Mouse (Mus musculus) midbrain, embryonic 13.5 days (tissue): ENCODE results near the gene Tbkbp1. TPM values are rescaled to one million over a fixed set of nuclear protein-coding genes. Genes with fewer than 3 reads are reported as not detected.

Source experiments
- ATAC-seq: fragments of 200-750 bp; cut with Nextera tagmentation; 2 replicates; pipeline ENCODE4 v1.8.0; 2017; ENCODE audit warnings: mild to moderate bottlenecking, moderate TSS enrichment, moderate library complexity
- H3K27ac ChIP-seq: fragments of 300-500 bp; sonication (generic); 2 replicates; pipeline ENCODE4 v1.5.1; 2015; ENCODE audit warnings: inconsistent platforms, mild to moderate bottlenecking, moderate library complexity
- H3K27me3 ChIP-seq: fragments of 300-500 bp; sonication (generic); 2 replicates; pipeline ENCODE4 v1.6.1; 2015; ENCODE audit warnings: mild to moderate bottlenecking, inconsistent platforms
- H3K36me3 ChIP-seq: fragments of 300-500 bp; sonication (generic); 2 replicates; pipeline ENCODE4 v1.6.1; 2015; ENCODE audit warnings: mild to moderate bottlenecking, inconsistent platforms
- H3K4me1 ChIP-seq: fragments of 300-500 bp; sonication (generic); replicated peaks from 2 replicates; pipeline ENCODE4 v1.6.1; 2015; ENCODE audit warnings: inconsistent platforms
- H3K4me2 ChIP-seq: fragments of 300-500 bp; sonication (generic); replicated peaks from 2 replicates; pipeline ENCODE4 v1.6.1; 2015; ENCODE audit warnings: moderate library complexity, mild to moderate bottlenecking, inconsistent platforms
- H3K4me3 ChIP-seq: fragments of 300-500 bp; sonication (generic); replicated peaks from 2 replicates; pipeline ENCODE4 v1.5.1; 2015; ENCODE audit warnings: mild to moderate bottlenecking, inconsistent platforms
- H3K9ac ChIP-seq: fragments of 300-500 bp; sonication (generic); replicated peaks from 2 replicates; pipeline ENCODE4 v1.6.1; 2015; ENCODE audit warnings: mild to moderate bottlenecking, inconsistent platforms
- H3K9me3 ChIP-seq: fragments of 300-500 bp; sonication (generic); 2 replicates; pipeline ENCODE4 v1.6.1; 2016; ENCODE audit warnings: mild to moderate bottlenecking, inconsistent platforms
- WGBS: fragments of 180-500 bp; shearing (Covaris S2); methylation state at CpG from one replicate; pipeline ENCODE4 v1.1.7; 2015; 5-methylcytosine and 5-hydroxymethylcytosine counted together
- polyA plus RNA-seq: library from polyadenylated mRNA; unstranded; fragments of >200 nt; fragmentation: Nextera tagmentation; extraction: Ambion mirVana; gene quantifications from 2 replicates; pipeline ENCODE4 v1.2.1, GENCODE M21; 2015

Gene Tbkbp1
- polyA plus RNA-seq, 1 experiment from 2014 or later: 6.7 TPM

DNA sequence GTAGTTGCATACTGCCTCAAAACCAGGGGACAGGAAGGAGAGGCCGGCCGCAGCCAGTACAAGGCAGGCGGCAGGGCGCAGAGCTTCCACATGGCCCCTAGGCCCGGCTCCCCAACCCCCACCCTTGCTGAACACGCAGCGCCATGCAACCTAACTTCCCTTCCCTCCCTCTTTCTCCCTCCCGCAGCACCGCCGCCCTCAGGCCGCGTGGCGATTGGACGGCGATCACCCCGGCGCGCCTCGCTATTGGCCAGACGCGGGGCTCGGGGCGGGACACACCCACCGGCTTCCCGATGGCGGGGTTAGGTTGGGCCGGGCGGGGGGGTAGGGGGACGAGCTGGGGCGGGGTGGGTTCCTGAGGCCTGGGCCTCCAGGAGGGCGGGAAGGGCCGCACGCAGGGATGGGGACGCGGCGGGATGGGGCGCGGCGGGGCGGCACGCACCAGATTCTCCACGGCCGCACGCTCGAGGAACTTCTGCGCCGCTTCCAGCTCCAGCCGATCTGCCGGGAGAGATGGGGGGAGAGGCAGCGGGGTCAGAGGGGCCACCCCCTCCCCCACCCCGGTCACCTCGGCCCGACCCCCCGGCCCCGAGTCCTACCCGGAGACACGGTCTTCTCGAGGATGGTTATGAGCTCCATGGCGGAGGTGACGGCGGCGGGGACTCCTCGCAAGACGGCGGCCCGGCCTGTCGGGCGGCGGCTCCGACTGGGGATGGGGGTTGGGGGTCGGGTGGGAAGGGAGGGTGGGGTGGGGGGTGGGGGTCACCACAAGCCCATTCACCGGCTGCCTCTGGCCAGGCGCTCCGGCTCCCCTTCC is 35.9 kb upstream of the Tbkbp1 start:
- peak overlapping the region; percentile 75 for H3K4me2 ChIP-seq
- H3K27me3 ChIP-seq: no peaks in the 10 kb centered on the region
- peaks cover 30% of the 10 kb centered on the region for H3K36me3 ChIP-seq
- peak; percentile 69 for ATAC-seq
- peak overlapping the region; percentile 89 for H3K9ac ChIP-seq
- H3K4me3 ChIP-seq: peak overlapping the region; percentile 95
- under 1% methylated on average over 41 of the region's 74 CpGs for WGBS
- H3K27ac ChIP-seq: peak overlapping the region; percentile 98
- no peaks in the 10 kb centered on the region for H3K9me3 ChIP-seq
- H3K4me1 ChIP-seq: peaks cover 44% of the 10 kb centered on the region

DNA sequence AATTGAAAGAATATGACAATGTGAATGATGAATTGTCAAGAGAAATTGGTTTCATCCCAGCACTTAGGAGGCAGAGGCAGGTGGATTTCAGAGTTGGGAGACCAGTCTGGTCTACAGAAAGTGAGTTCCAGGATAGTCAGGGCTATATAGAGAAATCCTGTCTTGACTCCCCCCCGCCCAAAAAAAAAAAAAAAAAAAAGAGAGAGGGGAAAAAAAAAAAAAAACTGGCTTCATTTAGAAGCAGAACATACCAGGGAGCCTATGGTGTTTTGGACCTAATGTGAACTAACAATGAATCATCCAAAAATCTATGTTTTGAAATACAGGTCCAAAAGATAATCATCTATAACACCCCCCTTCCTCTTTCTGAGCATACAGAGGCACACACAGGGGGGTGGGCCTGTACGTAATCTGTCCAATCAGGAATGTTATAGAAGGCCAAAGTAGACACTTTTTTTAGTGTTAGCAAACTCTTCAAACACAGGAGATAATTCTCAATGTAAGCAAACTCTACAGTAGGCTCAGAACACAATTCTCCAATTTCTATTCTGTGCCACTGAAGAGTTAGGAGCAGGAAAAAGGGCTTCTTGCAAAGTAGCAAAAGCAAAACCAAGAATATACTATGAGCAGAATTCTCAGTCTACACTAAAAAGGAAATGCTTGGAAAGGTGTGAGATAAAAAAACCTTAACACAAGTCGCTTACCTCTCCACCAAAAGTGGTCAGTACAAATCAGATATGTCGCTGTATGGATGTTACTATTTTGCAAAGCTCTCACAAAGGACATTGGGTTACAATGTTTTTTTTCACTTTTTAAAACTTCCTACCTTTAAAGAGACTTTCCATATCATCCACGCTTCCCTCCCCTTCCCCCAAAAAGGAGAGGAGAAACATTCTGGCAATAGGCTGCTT is 34.7 kb upstream of the Tbkbp1 start:
- Histone ChIP-seq H3K4me2 (peak overlapping the region; percentile 75), H3K27ac (no peak overlapping the region), H3K36me3 (peaks cover 42% of the 10 kb centered on the region), H3K4me1 (peaks cover 44% of the 10 kb centered on the region), H3K27me3 (no peaks in the 10 kb centered on the region), H3K4me3 (peak overlapping the region; percentile 95), H3K9me3 (no peaks in the 10 kb centered on the region), H3K9ac (peak overlapping the region; percentile 67; the same call in 1 of the 2 replicates)
- WGBS: 65% methylated on average over 5 of the region's 5 CpGs
- ATAC-seq: no peak

DNA sequence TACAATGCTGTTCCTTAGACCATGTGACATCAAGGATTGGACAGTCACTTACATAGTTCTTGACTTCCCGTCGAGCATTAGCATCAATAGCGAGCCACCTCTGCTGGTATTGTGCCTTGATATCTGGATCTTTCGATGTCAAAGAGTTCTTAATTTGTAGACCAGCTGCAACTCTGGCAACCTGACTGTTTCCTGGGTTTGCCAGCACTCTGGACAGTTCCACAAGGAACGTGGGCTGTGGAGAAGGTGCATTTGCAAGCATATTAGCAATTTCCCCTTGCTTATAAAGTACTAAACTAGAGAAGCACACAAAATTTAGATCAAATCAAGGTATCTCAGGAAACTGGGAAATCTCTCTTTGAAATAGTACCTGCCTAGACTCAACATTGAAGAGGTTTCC is 33.6 kb upstream of the Tbkbp1 start:
- H3K36me3 ChIP-seq: peaks cover 52% of the 10 kb centered on the region
- WGBS: 82% methylated on average over 5 of the region's 5 CpGs

DNA sequence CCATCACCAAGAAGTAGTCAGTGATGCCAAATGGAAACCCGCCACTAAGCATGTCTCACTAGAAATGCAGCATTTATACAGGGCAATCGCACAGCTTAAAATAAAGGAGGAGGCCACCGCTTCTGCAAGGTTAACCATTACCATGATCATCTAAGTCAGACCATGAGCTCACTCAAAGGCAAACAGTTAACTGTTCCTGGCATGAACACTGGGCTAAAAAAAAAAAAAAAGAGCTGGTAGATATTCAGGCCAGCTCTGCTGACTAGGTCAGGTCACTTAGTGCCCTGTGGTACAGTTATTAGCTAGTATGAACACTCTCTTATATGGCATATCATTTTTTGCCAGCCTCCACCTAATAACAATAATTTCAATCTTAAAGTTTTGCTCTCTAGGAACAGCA is 31.2 kb upstream of the Tbkbp1 start:
- H3K4me2 ChIP-seq: no peak overlapping the region
- H3K27me3 ChIP-seq: no peaks in the 10 kb centered on the region
- no peak overlapping the region for H3K4me3 ChIP-seq
- no peak overlapping the region for H3K27ac ChIP-seq
- ATAC-seq: no peak
- H3K9me3 ChIP-seq: no peaks in the 10 kb centered on the region
- 97% methylated on average over 3 of the region's 3 CpGs for WGBS
- H3K4me1 ChIP-seq: peaks cover 32% of the 10 kb centered on the region
- peaks cover 74% of the 10 kb centered on the region for H3K36me3 ChIP-seq
- no peak overlapping the region for H3K9ac ChIP-seq

More for the DNA sequence above, 33.6 kb upstream of the Tbkbp1 start:
- no peak for ATAC-seq
- H3K27me3 ChIP-seq: no peaks in the 10 kb centered on the region
- no peaks in the 10 kb centered on the region for H3K9me3 ChIP-seq
- no peak overlapping the region for H3K4me2 ChIP-seq
- H3K4me1 ChIP-seq: peaks cover 44% of the 10 kb centered on the region
- no peak overlapping the region for H3K4me3 ChIP-seq
- H3K9ac ChIP-seq: no peak overlapping the region
- no peak overlapping the region for H3K27ac ChIP-seq

DNA sequence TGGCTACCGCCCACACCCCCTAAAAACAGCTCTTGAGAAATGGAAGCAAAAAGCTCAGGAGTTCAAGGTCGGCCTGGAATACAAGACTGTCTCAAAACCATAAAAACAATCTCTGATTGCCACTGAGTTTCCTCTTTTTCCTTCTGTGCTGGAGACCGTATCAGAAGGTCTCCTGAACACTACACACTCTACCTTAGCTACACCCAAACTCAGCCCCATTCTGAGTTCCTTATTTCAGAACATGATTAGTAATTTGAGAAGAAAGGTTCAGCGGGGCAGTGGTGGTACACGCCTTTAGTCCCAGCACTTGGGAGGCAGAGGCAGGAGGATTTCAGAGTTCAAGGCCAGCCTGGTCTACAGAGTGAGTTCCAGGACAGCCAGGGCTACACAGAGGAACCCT is 29.8 kb upstream of the Tbkbp1 start:
- 91% methylated on average over 5 of the region's 5 CpGs for WGBS
- H3K27ac ChIP-seq: no peak overlapping the region
- H3K4me1 ChIP-seq: peaks cover 26% of the 10 kb centered on the region
- H3K4me3 ChIP-seq: no peak overlapping the region
- ATAC-seq: no peak
- H3K4me2 ChIP-seq: no peak overlapping the region
- no peaks in the 10 kb centered on the region for H3K9me3 ChIP-seq
- no peak overlapping the region for H3K9ac ChIP-seq
- peaks cover 88% of the 10 kb centered on the region for H3K36me3 ChIP-seq
- H3K27me3 ChIP-seq: no peaks in the 10 kb centered on the region

DNA sequence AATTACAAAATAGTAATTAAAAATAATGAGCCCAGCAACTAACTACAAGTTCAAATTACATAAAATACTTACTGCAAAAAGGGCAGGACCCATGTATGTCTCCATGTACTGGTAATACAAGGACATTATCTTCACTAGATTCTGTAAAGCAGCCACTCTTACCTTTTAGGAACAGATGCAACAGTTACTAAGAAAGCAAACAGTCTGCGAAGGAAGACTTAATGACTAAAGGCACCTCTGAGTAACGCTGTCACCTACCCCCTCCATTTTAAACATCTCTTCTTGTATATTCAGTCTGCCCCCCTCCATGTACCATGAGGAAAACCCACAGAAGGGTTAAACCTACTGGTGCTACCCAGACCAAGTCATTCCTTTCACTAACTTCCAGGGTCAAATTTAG is 26.9 kb upstream of the Tbkbp1 start:
- H3K4me1 ChIP-seq: 0 out of 2 replicates have a peak, but pooled peaks cover 2% of the 10 kb centered on the region
- H3K9me3 ChIP-seq: no peaks in the 10 kb centered on the region
- WGBS: 95% methylated on average over 2 of the region's 2 CpGs
- peaks cover 96% of the 10 kb centered on the region for H3K36me3 ChIP-seq
- no peak overlapping the region for H3K27ac ChIP-seq
- H3K27me3 ChIP-seq: no peaks in the 10 kb centered on the region
- no peak overlapping the region for H3K4me3 ChIP-seq
- H3K9ac ChIP-seq: no peak overlapping the region
- no peak for ATAC-seq
- no peak overlapping the region for H3K4me2 ChIP-seq

DNA sequence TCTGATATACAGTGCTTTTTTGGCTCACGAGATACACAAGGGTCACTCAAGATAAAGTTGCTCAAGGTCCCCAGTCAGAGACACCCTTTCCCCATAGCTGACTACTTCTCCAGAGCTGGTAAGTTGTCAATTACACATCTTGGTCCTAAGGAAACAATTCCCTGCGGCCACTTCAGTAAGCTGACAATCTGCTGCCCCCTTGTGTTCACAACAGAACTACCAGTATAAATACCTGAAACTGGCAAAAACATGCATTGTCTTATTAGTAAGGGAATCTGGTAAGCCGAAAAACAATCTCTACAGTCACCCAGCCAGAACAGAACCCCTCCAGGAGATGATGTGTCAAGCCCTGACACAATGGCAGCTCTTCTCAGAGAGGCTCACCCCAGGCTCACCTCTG is 25.6 kb upstream of the Tbkbp1 start:
- no peak overlapping the region for H3K4me2 ChIP-seq
- no peaks in the 10 kb centered on the region for H3K4me1 ChIP-seq
- 49% methylated on average over 3 of the region's 3 CpGs for WGBS
- H3K27me3 ChIP-seq: no peaks in the 10 kb centered on the region
- H3K27ac ChIP-seq: no peak overlapping the region
- H3K36me3 ChIP-seq: peaks cover 95% of the 10 kb centered on the region
- H3K9ac ChIP-seq: no peak overlapping the region
- ATAC-seq: no peak
- no peak overlapping the region for H3K4me3 ChIP-seq
- no peaks in the 10 kb centered on the region for H3K9me3 ChIP-seq

DNA sequence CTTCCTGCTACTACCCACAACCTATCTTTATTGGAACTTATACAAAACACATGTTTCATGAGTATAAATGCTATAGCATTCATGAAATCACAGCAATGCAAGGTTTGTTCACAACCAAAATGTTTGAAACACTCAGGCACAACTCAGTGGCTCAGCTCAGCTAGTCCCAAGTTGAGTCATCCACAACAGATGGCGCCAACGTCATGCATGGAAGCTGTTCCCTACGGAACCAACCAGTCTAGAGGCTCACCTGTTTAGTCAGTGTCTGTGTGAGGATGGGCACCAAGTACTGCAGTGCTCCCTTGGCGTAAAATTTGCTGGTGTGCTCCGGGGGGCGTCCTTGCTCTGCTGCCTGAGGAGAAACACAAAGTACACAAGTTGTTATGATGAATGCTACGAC is 24.2 kb upstream of the Tbkbp1 start:
- H3K4me2 ChIP-seq: no peak overlapping the region
- H3K4me1 ChIP-seq: no peaks in the 10 kb centered on the region
- WGBS: 92% methylated on average over 7 of the region's 7 CpGs
- no peaks in the 10 kb centered on the region for H3K9me3 ChIP-seq
- no peaks in the 10 kb centered on the region for H3K27me3 ChIP-seq
- no peak overlapping the region for H3K27ac ChIP-seq
- no peak overlapping the region for H3K9ac ChIP-seq
- peaks cover 95% of the 10 kb centered on the region for H3K36me3 ChIP-seq
- no peak for ATAC-seq
- no peak overlapping the region for H3K4me3 ChIP-seq

DNA sequence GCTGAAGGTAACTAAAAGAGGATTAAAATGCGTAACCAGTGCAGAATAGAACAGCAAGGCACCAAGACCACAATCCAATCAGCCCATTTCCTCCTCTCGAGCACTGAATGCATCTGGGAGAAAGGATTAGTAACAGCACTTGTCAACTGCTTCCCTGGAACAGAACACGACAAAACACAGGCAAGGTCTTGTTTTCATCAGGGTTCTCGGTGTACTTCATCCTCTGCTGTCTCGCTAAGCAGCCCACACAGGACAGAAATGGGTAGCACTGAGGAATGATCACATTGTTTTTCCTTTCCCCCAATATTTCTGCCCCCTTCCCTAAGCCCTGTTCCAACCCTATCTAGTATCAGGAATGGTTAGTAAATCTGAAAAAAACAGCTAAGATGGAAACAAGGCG is 9.0 kb upstream of the Tbkbp1 start:
- Histone ChIP-seq H3K9ac (no peak overlapping the region), H3K27ac (no peak overlapping the region)

DNA sequence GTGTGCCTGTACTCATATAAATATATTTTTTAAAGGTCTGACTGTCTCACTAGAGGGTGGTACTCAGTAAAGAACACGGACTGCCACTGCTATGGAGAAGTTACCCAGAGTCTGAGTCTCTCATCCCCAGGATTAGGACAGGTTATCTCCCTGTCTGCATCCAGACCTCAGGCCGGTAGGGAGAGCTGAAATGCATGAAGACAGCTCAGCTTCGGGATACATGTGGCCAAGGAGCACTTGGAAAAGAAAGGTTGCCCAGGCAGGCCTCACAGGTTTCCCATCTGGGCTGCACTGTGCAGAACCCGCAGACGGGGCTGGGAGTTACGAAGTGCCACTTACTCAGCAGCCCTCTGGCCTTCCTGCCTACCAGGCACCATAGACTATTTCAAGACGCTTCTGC is 5.7 kb upstream of the Tbkbp1 start:
- peaks cover 22% of the 10 kb centered on the region for H3K4me1 ChIP-seq
- no peak overlapping the region for H3K27ac ChIP-seq
- no peak overlapping the region for H3K4me3 ChIP-seq
- H3K36me3 ChIP-seq: peaks cover 72% of the 10 kb centered on the region
- no peak overlapping the region for H3K9ac ChIP-seq
- no peak for ATAC-seq
- no peak overlapping the region for H3K4me2 ChIP-seq
- H3K9me3 ChIP-seq: no peaks in the 10 kb centered on the region
- WGBS: 83% methylated on average over 7 of the region's 7 CpGs
- H3K27me3 ChIP-seq: no peaks in the 10 kb centered on the region

More for the DNA sequence above, 9.0 kb upstream of the Tbkbp1 start:
- H3K27me3 ChIP-seq: no peaks in the 10 kb centered on the region
- WGBS: 40% methylated on average over 6 of the region's 6 CpGs
- H3K4me2 ChIP-seq: no peak overlapping the region
- no peaks in the 10 kb centered on the region for H3K9me3 ChIP-seq
- 0 out of 2 replicates have a peak, but pooled peaks cover 11% of the 10 kb centered on the region for H3K4me1 ChIP-seq
- ATAC-seq: no peak
- no peak overlapping the region for H3K4me3 ChIP-seq
- H3K36me3 ChIP-seq: peaks cover 96% of the 10 kb centered on the region

DNA sequence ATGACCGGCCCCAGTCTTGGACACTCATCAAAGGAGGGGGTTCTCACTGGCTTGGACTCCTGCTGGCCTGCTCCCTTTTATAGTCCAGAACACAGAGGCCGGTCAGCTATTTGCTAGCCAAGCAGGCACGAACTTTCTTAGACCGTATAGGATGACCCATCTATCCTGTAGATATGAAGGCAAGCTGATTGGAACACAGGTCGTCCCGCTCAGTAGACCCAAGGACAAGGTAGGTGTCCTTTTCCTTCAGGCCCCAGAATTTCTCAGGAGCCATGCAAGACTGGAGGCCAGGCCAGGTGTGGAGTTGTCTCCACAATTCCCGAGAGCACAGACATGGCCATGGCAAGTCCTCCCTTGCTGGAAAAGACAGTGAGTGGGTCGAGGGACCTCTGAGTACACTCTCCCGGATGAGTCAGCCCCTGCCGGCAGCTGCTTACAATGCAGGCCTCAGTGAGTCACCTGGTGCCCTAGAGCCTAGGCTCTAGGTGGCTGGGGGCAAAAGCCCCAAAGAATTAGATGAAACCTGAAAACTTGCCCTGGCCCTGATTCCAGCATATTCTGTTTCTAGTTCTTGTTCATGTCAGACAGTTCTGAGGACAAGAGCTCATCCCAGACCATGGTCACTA is 1.5 kb upstream of the Tbkbp1 start:
- Histone ChIP-seq H3K4me3 (no peak overlapping the region), H3K9ac (peak overlapping the region; percentile 87; the same call in 1 of the 2 replicates), H3K27ac (no peak overlapping the region)

More for the DNA sequence above, 1.5 kb upstream of the Tbkbp1 start:
- WGBS: 21% methylated on average over 10 of the region's 10 CpGs
- Histone ChIP-seq H3K4me2 (peak overlapping the region; percentile 83), H3K27me3 (peaks cover 16% of the 10 kb centered on the region), H3K9me3 (no peaks in the 10 kb centered on the region), H3K4me1 (peaks cover 33% of the 10 kb centered on the region), H3K36me3 (peaks cover 31% of the 10 kb centered on the region)
- no peak for ATAC-seq
